Mouse (Mus musculus): ENCODE data around the gene Slc39a1. TPM values are rescaled to one million over a fixed set of nuclear protein-coding genes. Genes with fewer than 3 reads are reported as not detected.

The Slc39a1 gene
- 60.1 TPM for polyA plus RNA-seq (2014; fragmentation: Illumina TruSeq; extraction: RNeasy Lipid Tissue Mini Kit (QIAGEN cat#74804); ENCODE audit: low read depth, low replicate concordance)

DNA sequence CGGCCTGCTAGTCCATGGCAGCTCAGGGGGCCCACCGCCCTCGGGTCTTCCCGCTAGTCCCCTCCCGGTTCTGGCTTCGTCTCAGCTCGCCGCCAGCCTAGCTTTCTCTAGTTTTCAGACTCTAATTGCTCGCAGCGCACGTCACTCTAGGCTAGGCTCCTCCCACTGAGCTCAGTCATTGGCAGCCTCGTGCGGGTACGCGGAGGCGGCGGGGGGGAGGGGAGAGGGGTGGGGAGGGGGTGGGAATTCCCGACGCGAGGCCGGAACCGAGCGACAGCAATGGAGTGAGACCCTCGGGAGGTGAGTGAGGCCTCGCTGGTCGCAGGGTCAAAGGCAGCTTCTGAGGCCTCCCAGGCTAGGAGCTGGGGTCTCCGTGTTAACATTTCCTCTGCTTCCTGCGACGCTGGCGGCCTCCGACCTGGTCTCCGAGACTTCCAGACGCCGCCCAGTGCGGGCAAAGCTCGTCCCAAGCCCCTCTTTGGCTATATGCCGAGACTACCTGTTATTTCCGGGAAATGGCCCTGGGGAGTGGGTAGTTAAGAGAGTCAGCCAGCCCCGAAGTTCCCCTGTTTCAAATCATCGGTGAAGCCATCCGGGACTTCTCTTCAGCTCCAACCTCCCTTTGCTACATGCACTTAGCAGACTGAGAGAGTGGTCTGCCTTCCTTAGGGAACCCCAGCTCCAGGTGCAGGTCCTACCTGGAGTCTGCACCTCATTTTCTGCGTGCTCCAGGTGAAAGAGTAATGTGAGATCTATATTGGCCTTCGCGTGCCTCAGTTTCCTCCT, at the start of gene Slc39a1:
Slc39a1 (plus strand) TSS at position 213 of the 786 bp plus-strand sequence.

DNA sequence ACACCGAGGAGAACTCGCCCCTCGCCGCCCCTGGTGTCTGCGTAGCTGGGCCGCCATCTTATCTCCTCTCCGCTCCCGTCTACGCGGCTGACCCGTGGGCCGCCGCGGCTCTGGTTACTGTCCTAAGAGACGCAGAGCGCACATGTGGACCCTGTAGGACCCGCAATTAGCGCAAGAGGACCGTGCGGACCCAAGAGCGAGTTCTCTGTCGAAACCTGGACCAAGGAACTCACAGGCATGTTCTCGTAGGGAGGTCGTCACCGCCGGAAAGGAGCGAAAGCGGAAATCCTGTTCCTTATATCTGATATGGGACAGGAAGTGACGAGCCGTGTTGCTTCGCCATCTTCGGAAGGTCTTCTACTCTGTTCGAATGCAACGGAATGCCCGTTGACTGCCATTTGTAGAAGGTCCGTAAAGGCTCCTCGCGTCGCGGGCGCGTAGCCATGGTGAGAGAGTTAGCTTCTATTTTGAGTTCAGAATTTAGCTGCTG, 34.5 kb upstream of the Slc39a1 start, which contains the start of the genes Rps27 and Rab13:
Rps27 (minus strand) TSS at position 275 of the 490 bp plus-strand sequence.
Rab13 (plus strand) TSS at position 319 of the 490 bp plus-strand sequence.

DNA sequence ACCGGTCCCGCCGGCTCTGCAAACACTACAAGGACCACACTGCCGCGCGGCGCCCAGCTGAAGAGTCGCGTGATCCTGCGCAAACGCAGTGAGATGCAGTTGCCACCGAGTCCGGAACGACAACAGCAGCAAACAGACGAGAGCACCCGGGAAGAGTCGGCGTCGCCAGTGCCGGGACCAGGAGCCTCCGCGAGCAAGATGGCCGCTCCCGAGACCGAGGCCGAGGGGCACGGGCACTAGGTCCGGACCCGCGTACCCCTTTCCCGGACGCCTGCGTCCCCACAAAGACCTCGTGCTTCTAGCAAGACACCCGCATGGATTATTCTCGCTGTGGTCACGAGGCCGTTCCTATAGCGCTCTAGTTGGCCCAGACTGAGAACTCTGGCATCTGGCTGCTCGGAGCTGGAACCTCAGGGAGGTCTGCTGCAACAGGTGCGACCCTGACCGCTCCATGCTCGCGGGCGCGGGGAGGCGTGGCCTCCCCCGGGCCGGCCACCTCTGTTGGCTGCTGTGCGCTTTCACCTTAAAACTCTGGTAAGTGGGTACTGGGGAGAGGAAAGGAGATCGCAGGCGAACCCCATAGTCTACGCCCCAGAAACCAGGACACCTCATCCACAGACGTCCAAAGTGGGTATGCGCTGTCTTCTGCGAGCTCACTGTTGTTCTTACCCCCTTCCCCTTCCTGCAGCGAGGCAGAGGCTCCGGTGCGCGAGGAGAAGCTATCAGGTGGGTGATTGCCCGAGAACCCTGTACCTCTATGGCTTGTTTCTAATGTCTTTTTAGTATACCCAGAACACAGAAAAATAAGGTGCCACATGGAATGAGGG, 16.3 kb upstream of the Slc39a1 start, which contains the start of gene Jtb:
Jtb (plus strand) TSS at position 91 of the 827 bp plus-strand sequence.

DNA sequence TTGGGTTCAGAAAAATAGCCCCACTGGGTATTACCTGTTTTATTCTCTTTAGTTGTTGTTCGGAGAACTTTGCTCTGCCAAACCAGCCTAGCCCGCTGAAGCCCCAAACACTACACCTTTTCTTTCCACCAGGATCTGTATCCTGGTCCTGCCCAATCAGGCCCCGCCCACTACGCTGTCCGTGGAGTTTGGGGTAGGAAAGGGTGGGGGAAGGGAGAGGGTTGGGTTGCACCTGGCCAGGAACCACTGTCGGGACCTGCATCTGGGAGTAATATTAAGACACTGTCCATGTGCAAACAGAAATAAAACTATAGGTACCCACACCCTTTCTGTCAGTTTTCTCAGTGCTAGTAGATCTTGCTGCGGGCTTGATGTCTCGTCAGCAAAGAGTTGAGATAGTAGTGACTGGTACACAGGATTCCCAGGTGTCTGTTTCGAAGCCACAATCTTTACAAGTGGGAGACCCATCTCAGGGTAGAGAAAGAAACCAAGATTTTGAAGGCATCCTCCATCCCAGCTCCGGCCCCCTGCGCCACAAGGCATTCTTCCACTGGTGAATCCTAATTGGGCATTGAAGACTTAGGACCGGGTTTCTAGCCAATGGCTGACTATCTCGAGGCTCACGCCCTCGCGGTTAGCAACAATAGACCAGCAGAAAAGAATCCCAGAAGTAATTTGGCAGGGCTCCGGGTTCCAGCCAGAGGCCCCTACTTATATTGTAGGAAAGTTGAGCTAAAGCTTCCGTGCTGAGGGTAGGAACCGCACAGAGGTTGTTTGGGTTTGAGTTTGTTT, 4.8 kb upstream of the Slc39a1 start, which contains the start of gene Creb3l4:
Creb3l4 (minus strand) TSS at position 529 of the 792 bp plus-strand sequence.

DNA sequence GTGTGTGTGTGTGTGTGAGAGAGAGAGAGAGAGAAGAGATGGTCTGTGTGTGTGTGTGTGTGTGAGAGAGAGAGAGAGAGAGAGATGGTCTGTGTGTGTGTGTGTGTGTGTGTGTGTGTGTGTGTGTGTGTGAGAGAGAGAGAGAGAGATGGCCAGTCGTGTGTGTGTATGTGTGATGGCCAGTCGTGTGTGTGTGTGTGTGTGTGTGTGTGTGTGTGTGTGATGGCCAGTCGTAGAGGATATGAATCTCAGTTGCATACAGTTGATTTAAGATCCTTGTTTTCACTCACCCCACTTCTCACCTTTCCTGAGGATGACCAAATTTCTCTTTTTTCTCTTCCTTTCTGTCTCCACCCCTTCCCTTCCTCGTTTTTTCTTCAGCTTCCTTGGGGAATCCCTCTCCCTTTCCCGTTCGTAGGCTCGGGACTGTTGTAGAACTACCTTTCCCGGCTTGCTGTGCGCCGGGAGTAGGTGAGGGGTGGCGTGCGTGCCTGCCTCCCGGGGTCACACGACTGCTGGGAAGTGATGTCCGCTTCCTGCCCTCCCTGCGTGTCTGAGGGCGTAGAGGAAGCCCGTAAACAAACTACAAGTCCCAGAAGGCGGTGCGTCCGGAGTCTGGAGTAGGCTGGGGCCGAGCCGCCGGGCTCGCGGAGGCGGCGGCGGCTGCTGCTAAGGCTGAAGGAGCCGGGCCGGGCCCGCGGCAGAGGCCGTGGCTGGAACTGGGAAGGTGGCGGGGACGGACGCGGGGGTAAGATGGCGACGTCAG, 5.9 kb downstream of the Slc39a1 start, which contains the start of gene Crtc2:
Crtc2 (plus strand) TSS at position 511 of the 766 bp plus-strand sequence.

DNA sequence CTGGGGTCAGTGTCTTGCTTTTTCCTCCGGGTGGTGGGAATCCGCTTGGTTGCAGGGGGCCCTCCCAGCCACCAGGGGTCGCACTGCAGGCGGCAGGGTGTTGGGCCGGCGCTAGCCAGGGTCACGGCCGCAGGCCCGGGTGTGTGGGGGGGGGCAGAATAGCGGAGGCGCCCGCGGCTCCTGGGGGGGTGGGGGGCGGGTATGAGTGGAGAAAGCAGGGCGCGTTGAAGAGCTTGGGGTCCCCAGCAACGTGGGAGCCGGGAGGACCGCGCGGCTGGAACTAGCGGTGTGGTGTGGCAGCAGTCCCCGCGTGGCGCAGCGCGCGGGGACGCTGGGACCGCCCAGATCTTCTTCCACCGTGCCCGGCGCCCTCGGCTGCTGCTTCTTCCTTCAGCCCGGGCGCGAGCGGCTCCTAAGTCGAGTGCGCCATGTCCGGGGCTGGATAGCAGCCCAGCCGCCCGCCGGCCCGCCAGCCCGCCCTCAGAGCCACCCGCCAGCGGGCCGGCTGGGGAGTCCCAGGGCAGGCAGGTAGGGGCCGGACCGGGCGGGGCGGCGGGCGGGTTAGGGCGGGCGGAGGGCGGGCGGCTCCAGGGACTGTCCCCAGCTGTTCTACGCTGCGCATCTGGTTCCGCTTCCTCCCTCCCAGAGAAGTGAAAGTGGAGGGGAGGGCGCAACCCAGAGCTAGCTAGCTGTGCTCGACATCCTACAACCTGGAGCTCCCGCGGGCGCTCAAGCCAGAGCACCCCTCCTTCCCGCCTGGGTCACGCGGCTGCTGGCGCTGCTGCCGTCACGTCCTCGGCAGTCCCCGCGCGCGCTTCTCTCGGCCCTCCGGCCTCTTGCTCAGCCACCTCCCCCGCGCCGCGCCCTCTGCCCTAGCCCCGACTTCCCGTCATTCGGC, 17.3 kb downstream of the Slc39a1 start, which contains the start of gene Dennd4b:
Dennd4b (plus strand) TSS at position 152 of the 898 bp plus-strand sequence.

DNA sequence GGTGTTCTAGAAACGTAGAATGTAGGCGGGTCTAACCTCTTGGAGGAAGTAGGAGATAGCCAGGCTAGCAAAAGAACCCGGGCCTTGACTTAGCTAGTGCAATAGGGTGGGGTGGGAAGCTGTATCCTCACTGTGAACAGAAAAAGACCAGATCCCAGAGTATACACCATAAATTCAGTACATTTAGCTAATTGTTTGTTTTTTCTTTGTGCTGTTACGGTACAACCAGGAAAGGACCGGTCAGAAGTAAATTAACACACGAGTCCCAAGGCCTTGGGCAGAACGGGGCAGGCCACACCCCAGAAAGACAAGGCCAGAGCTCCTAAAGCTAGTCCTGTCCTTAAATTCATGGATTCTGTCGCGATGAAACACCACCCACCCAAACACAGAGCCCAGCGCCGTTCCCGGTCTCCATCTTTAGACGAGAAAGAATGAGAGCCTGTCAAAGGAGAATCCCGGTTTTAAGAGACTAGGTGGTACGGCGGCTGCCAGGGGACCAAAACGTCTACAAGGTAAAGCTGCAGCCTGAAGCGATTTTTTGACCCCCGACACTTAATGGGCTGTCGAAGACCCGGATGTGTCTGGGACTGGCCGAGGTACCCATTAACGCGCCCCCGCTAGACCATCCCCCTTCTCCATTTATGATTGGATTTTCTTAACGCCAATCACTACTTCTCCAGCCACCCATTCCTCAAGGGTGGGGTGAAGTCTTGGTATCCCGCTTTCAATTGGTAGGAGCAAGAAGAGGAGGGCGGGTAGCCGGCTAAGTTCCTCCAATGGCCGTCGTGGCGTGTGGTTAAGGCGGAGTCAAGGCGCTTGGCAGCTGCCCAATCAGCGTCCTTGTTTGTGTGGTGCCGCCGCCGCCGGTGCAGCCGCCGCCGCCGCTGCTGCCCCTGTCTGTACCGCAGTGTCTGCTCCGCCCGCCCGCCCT, 44.6 kb downstream of the Slc39a1 start, which contains the start of gene Gatad2b:
Gatad2b (plus strand) TSS at position 834 of the 931 bp plus-strand sequence.

Other genes starting within 250 kb of the Slc39a1 start
- gene Hax1, start 249.4 kb upstream of the Slc39a1 start, polyA plus RNA-seq (2014; fragmentation: Illumina TruSeq; extraction: RNeasy Lipid Tissue Mini Kit (QIAGEN cat#74804); ENCODE audit: low read depth, low replicate concordance), result 123 TPM
- gene 4933434E20Rik, start 196.5 kb upstream of the Slc39a1 start, polyA plus RNA-seq (2014; fragmentation: Illumina TruSeq; extraction: RNeasy Lipid Tissue Mini Kit (QIAGEN cat#74804); ENCODE audit: low read depth, low replicate concordance), result 116 TPM
- 76.3 TPM for gene Ubap2l, start 195.5 kb upstream of the Slc39a1 start, polyA plus RNA-seq (2014; fragmentation: Illumina TruSeq; extraction: RNeasy Lipid Tissue Mini Kit (QIAGEN cat#74804); ENCODE audit: low read depth, low replicate concordance)
- gene Tpm3, start 175.5 kb upstream of the Slc39a1 start, polyA plus RNA-seq (2014; fragmentation: Illumina TruSeq; extraction: RNeasy Lipid Tissue Mini Kit (QIAGEN cat#74804); ENCODE audit: low read depth, low replicate concordance), result 118 TPM
- gene Nup210l, start 144.0 kb upstream of the Slc39a1 start, polyA plus RNA-seq (2014; fragmentation: Illumina TruSeq; extraction: RNeasy Lipid Tissue Mini Kit (QIAGEN cat#74804); ENCODE audit: low read depth, low replicate concordance), result 0.12 TPM
- gene Rps27, start 34.5 kb upstream of the Slc39a1 start, polyA plus RNA-seq (2014; fragmentation: Illumina TruSeq; extraction: RNeasy Lipid Tissue Mini Kit (QIAGEN cat#74804); ENCODE audit: low read depth, low replicate concordance), result 1,276 TPM
- 6.3 TPM for gene Rab13, start 34.5 kb upstream of the Slc39a1 start, polyA plus RNA-seq (2014; fragmentation: Illumina TruSeq; extraction: RNeasy Lipid Tissue Mini Kit (QIAGEN cat#74804); ENCODE audit: low read depth, low replicate concordance)
- gene Jtb, start 16.6 kb upstream of the Slc39a1 start, polyA plus RNA-seq (2014; fragmentation: Illumina TruSeq; extraction: RNeasy Lipid Tissue Mini Kit (QIAGEN cat#74804); ENCODE audit: low read depth, low replicate concordance), result 143 TPM
- 0.32 TPM for gene Creb3l4, start 4.7 kb upstream of the Slc39a1 start, polyA plus RNA-seq (2014; fragmentation: Illumina TruSeq; extraction: RNeasy Lipid Tissue Mini Kit (QIAGEN cat#74804); ENCODE audit: low read depth, low replicate concordance)
- gene Crtc2, start 6.0 kb downstream of the Slc39a1 start, polyA plus RNA-seq (2014; fragmentation: Illumina TruSeq; extraction: RNeasy Lipid Tissue Mini Kit (QIAGEN cat#74804); ENCODE audit: low read depth, low replicate concordance), result 6.4 TPM
- gene Dennd4b, start 17.0 kb downstream of the Slc39a1 start, polyA plus RNA-seq (2014; fragmentation: Illumina TruSeq; extraction: RNeasy Lipid Tissue Mini Kit (QIAGEN cat#74804); ENCODE audit: low read depth, low replicate concordance), result 0.69 TPM
- gene Gatad2b, start 45.0 kb downstream of the Slc39a1 start, polyA plus RNA-seq (2014; fragmentation: Illumina TruSeq; extraction: RNeasy Lipid Tissue Mini Kit (QIAGEN cat#74804); ENCODE audit: low read depth, low replicate concordance), result 25.6 TPM
- not detected for gene Slc27a3, start 141.8 kb downstream of the Slc39a1 start, polyA plus RNA-seq (2014; fragmentation: Illumina TruSeq; extraction: RNeasy Lipid Tissue Mini Kit (QIAGEN cat#74804); ENCODE audit: low read depth, low replicate concordance)
- 10.3 TPM for gene Ints3, start 185.4 kb downstream of the Slc39a1 start, polyA plus RNA-seq (2014; fragmentation: Illumina TruSeq; extraction: RNeasy Lipid Tissue Mini Kit (QIAGEN cat#74804); ENCODE audit: low read depth, low replicate concordance)
- gene Npr1, start 217.7 kb downstream of the Slc39a1 start, polyA plus RNA-seq (2014; fragmentation: Illumina TruSeq; extraction: RNeasy Lipid Tissue Mini Kit (QIAGEN cat#74804); ENCODE audit: low read depth, low replicate concordance), result 16.3 TPM
- 49.2 TPM for gene Ilf2, start 228.0 kb downstream of the Slc39a1 start, polyA plus RNA-seq (2014; fragmentation: Illumina TruSeq; extraction: RNeasy Lipid Tissue Mini Kit (QIAGEN cat#74804); ENCODE audit: low read depth, low replicate concordance)
- 60.7 TPM for gene Snapin, start 242.9 kb downstream of the Slc39a1 start, polyA plus RNA-seq (2014; fragmentation: Illumina TruSeq; extraction: RNeasy Lipid Tissue Mini Kit (QIAGEN cat#74804); ENCODE audit: low read depth, low replicate concordance)